Mouse (Mus musculus): Measurements from ENCODE around the gene Stk38l. TPM values are rescaled to one million over a fixed set of nuclear protein-coding genes. Genes with fewer than 3 reads are reported as not detected.

Stk38l gene
- polyA plus RNA-seq, 1 experiment from 2014 or later, result 3.9 TPM

DNA sequence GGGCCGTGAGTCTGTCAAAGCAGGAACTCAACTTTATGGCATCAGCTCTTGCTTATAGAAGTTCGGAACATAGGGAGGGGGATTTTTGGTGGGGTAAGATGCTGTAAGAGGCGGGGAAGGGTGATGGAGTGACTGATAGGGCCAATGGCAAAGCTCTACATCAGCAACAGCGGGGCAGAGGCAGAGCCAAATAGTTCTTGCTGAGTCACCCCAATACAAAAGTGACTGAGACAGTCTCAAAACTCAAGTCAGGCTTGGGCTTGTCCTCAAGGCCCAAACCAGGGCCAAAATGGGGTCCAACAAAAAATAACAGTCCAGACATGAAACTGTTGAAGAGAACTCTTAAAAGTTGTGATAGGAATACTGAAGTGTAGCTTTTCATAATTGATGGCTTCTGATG is 30.9 kb downstream of the Stk38l start:
- Histone ChIP-seq H3K27ac (ENCODE audit: low read length) (no peak overlapping the region), H3K36me3 (ENCODE audit: control insufficient read depth, insufficient read depth) (no peaks in the 10 kb centered on the region), H3K4me1 (ENCODE audit: control insufficient read depth, low read depth, low read length) (no peaks in the 10 kb centered on the region; the same call in 1 of the 2 replicates), H3K27me3 (ENCODE audit: control insufficient read depth, insufficient read depth, low read depth, low read length) (no peaks in the 10 kb centered on the region), H3K4me2 (ENCODE audit: low read depth, low read length) (no peak overlapping the region), H3K9me3 (replicated peaks; ENCODE audit: control insufficient read depth, low read length) (no peaks in the 10 kb centered on the region), H3K4me3 (ENCODE audit: low read depth, low read length) (no peak overlapping the region), H3K9ac (ENCODE audit: low read depth, low read length) (no peak overlapping the region)
- 77% methylated on average over 4 of the region's 4 CpGs for WGBS (ENCODE audit: insufficient replicate concordance)
- no peak for ATAC-seq (ENCODE audit: low read depth)

DNA sequence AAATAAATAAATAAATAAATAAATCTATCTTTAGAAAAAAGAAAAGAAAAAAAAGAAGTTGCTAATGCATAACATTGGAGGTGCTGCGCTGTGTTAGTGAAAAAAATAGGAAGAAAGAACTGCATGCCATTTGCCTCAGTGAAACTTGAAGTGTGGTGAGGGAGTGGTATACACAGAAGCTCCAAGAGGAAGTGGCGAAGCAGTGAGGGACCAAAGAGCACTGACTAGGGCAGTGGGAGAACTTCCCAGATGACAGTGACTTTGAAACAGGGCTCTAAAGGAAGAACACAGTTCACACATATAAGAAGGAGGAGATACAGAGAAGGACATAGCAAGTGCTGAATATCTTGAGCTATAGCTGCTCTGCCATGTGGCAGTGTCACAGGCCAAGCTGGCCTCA is 34.2 kb downstream of the Stk38l start:
- no peaks in the 10 kb centered on the region for H3K27me3 ChIP-seq (ENCODE audit: control insufficient read depth, insufficient read depth, low read depth, low read length)
- no peak for ATAC-seq (ENCODE audit: low read depth)
- no peak overlapping the region for H3K4me3 ChIP-seq (ENCODE audit: low read depth, low read length)
- WGBS (ENCODE audit: insufficient replicate concordance), result 68% methylated on average over 2 of the region's 2 CpGs
- no peaks in the 10 kb centered on the region for H3K36me3 ChIP-seq (ENCODE audit: control insufficient read depth, insufficient read depth)
- no peak overlapping the region for H3K27ac ChIP-seq (ENCODE audit: low read length)
- H3K4me1 ChIP-seq (ENCODE audit: control insufficient read depth, low read depth, low read length), result no peaks in the 10 kb centered on the region; the same call in 1 of the 2 replicates
- H3K4me2 ChIP-seq (ENCODE audit: low read depth, low read length), result no peak overlapping the region
- no peak overlapping the region for H3K9ac ChIP-seq (ENCODE audit: low read depth, low read length)
- no peaks in the 10 kb centered on the region for H3K9me3 ChIP-seq (replicated peaks; ENCODE audit: control insufficient read depth, low read length)

DNA sequence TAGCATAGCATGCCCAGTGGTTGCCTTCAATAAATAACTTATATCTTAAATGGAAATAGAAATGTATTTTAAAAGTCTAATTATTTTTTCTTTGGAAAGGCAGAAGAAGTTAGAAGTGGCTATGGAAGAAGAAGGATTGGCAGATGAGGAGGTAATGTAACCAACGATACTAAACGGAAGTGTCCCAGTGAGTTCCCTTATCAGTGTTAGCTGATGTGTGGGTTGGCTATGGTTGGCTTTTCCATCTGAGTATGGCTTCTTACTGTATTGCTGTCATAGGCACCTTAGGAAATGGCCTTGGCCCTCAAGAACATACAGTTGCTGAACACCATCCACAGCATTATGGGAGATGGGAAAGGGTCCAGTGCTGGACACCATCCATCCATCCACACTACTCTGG is 35.2 kb downstream of the Stk38l start:
- 57% methylated on average over 2 of the region's 2 CpGs for WGBS (ENCODE audit: insufficient replicate concordance)
- no peaks in the 10 kb centered on the region for H3K36me3 ChIP-seq (ENCODE audit: control insufficient read depth, insufficient read depth)

DNA sequence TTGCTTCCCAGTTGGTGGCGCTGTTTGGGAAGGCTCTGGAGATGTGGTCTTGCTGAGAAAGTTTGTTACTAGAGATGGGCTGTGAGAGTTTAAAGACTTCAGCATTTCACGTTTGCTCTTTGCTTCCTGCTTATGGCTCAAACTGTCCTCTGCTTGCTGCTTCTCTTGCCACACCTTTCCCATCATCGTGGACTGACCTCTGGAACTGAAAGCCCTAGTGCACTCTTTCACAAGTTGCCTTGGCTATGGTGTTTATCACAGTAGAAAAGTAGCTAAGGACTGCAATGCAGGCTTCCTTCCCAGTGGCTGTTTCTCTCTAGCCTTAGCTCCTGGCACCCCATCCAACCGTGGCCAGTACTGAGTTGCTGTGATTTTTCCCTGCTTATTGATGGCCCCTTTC is 35.9 kb downstream of the Stk38l start:
- WGBS (ENCODE audit: insufficient replicate concordance), result 55% methylated on average over 4 of the region's 4 CpGs
- no peaks in the 10 kb centered on the region for H3K36me3 ChIP-seq (ENCODE audit: control insufficient read depth, insufficient read depth)
- H3K4me3 ChIP-seq (ENCODE audit: low read depth, low read length), result no peak overlapping the region
- no peaks in the 10 kb centered on the region for H3K9me3 ChIP-seq (replicated peaks; ENCODE audit: control insufficient read depth, low read length)
- H3K27ac ChIP-seq (ENCODE audit: low read length), result no peak overlapping the region
- 0 out of 2 replicates have a peak, but pooled peaks have one; percentile 32 for ATAC-seq (ENCODE audit: low read depth)
- H3K9ac ChIP-seq (ENCODE audit: low read depth, low read length), result no peak overlapping the region
- no peaks in the 10 kb centered on the region; the same call in 1 of the 2 replicates for H3K4me1 ChIP-seq (ENCODE audit: control insufficient read depth, low read depth, low read length)
- no peaks in the 10 kb centered on the region for H3K27me3 ChIP-seq (ENCODE audit: control insufficient read depth, insufficient read depth, low read depth, low read length)
- H3K4me2 ChIP-seq (ENCODE audit: low read depth, low read length), result no peak overlapping the region

More for the DNA sequence above, 35.2 kb downstream of the Stk38l start:
- Histone ChIP-seq H3K27me3 (ENCODE audit: control insufficient read depth, insufficient read depth, low read depth, low read length) (no peaks in the 10 kb centered on the region), H3K27ac (ENCODE audit: low read length) (no peak overlapping the region), H3K9me3 (replicated peaks; ENCODE audit: control insufficient read depth, low read length) (no peaks in the 10 kb centered on the region), H3K4me2 (ENCODE audit: low read depth, low read length) (no peak overlapping the region), H3K4me1 (ENCODE audit: control insufficient read depth, low read depth, low read length) (no peaks in the 10 kb centered on the region; the same call in 1 of the 2 replicates), H3K4me3 (ENCODE audit: low read depth, low read length) (no peak overlapping the region), H3K9ac (ENCODE audit: low read depth, low read length) (no peak overlapping the region)
- ATAC-seq (ENCODE audit: low read depth), result no peak

DNA sequence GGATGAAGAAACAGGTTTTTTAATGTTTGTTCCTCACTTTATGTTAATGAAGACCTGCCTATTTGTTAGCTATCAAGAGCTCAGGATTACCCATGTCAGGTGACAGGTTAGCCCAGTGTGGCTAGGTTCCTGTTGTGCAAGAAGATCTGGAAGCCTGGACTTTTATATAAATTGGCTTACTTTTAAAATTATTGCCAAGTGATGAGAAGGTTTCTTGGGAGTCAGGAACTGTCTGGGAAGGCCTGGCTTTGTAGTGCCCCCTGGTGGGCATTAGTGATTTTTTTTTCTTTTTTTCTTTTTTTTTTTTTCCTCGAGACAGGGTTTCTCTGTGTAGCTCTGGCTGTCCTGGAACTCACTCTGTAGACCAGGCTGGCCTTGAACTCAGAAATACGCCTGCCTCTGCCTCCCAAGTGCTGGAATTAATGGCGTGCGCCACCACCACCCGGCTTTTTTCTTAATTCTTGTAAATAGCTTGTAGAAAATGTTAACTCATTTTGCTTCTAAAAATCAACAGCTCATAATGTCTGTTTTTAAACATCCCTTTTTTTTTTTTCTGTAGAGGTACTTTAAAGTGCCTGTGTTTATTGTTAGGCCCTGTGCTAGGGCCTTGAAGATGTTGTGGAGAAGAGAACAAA is 37.6 kb downstream of the Stk38l start:
- WGBS (ENCODE audit: insufficient replicate concordance), result 52% methylated on average over 5 of the region's 5 CpGs
- Histone ChIP-seq H3K27me3 (ENCODE audit: control insufficient read depth, insufficient read depth, low read depth, low read length) (no peaks in the 10 kb centered on the region), H3K9me3 (replicated peaks; ENCODE audit: control insufficient read depth, low read length) (no peaks in the 10 kb centered on the region), H3K4me3 (ENCODE audit: low read depth, low read length) (no peak overlapping the region), H3K36me3 (ENCODE audit: control insufficient read depth, insufficient read depth) (no peaks in the 10 kb centered on the region), H3K4me2 (ENCODE audit: low read depth, low read length) (no peak overlapping the region), H3K4me1 (ENCODE audit: control insufficient read depth, low read depth, low read length) (no peaks in the 10 kb centered on the region; the same call in 1 of the 2 replicates), H3K9ac (ENCODE audit: low read depth, low read length) (no peak overlapping the region), H3K27ac (ENCODE audit: low read length) (no peak overlapping the region)
- ATAC-seq (ENCODE audit: low read depth), result no peak

DNA sequence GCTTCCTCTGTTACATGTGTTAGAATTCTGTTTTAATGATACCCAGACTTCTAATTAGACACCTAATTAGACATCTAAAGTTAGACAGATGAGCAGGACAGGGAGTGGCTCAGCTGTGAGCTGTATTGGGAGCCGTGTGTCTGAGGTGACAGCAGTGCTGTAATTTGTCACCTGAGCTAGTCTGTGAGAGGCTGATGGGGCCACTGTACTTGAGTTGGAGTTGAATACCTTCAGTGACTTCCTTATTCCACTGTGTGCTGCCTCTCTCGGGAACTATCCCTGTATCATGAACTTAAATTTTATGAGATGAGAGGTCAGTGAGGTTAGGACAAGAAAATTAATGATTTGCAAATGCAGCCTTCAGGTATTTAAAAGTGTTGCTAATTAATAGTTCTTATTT is 39.8 kb downstream of the Stk38l start:
- WGBS (ENCODE audit: insufficient replicate concordance), result 47% methylated on average over 2 of the region's 2 CpGs
- ATAC-seq (ENCODE audit: low read depth), result no peak
- H3K9ac ChIP-seq (ENCODE audit: low read depth, low read length), result no peak overlapping the region
- H3K4me3 ChIP-seq (ENCODE audit: low read depth, low read length), result no peak overlapping the region
- no peaks in the 10 kb centered on the region for H3K27me3 ChIP-seq (ENCODE audit: control insufficient read depth, insufficient read depth, low read depth, low read length)
- H3K27ac ChIP-seq (ENCODE audit: low read length), result no peak overlapping the region
- no peaks in the 10 kb centered on the region; the same call in 1 of the 2 replicates for H3K4me1 ChIP-seq (ENCODE audit: control insufficient read depth, low read depth, low read length)
- H3K36me3 ChIP-seq (ENCODE audit: control insufficient read depth, insufficient read depth), result peaks cover 3% of the 10 kb centered on the region
- H3K4me2 ChIP-seq (ENCODE audit: low read depth, low read length), result no peak overlapping the region
- H3K9me3 ChIP-seq (replicated peaks; ENCODE audit: control insufficient read depth, low read length), result no peaks in the 10 kb centered on the region

DNA sequence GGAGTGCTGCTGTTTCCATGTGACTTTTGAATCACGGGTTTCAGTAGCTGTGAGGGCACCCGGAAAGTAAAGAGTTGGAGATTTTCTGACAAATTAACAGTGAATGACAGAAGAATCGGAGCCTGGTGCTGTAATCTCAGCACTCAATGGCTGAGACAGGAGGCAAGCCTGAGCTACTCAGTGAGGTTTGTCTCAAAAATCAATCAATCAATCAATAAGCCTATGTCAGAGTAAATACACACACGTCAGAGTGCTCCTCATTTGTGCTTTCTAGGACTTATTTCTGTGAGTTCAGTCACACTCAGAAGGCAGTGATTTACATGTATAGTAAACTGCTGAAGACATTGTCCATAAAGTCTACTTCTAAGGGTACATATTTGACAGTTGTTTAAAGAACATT is 40.5 kb downstream of the Stk38l start:
- WGBS (ENCODE audit: insufficient replicate concordance), result 68% methylated on average over 4 of the region's 4 CpGs
- no peak overlapping the region for H3K27ac ChIP-seq (ENCODE audit: low read length)
- no peak overlapping the region for H3K9ac ChIP-seq (ENCODE audit: low read depth, low read length)
- H3K4me3 ChIP-seq (ENCODE audit: low read depth, low read length), result no peak overlapping the region
- no peak overlapping the region for H3K4me2 ChIP-seq (ENCODE audit: low read depth, low read length)
- H3K9me3 ChIP-seq (replicated peaks; ENCODE audit: control insufficient read depth, low read length), result no peaks in the 10 kb centered on the region
- ATAC-seq (ENCODE audit: low read depth), result no peak
- H3K4me1 ChIP-seq (ENCODE audit: control insufficient read depth, low read depth, low read length), result no peaks in the 10 kb centered on the region; the same call in 1 of the 2 replicates
- no peaks in the 10 kb centered on the region for H3K27me3 ChIP-seq (ENCODE audit: control insufficient read depth, insufficient read depth, low read depth, low read length)
- peaks cover 3% of the 10 kb centered on the region for H3K36me3 ChIP-seq (ENCODE audit: control insufficient read depth, insufficient read depth)

DNA sequence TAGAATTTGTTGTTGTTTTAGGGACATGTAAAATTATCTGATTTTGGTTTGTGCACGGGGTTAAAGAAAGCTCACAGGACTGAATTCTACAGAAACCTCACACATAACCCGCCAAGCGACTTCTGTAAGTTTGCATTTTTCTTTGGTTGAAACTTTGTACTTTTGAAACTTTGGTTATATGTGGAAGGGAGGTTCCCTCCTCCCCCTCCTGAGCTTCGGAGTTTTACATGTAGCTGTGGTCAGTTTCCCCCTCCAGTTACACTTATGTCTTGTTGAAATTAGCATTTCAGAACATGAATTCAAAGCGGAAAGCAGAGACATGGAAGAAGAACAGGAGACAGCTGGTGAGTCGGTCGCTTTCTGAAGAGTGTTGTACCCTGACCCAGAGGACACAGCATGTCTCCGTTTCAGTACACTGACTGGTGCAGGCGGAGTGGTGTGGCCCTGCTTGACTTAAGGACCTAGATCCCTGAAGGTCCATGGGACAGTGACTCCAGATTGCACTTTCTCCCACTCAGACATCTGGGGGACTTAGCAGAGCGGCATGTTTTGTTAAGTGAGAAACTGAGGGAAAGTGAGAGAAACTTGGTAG is 44.1 kb downstream of the Stk38l start:
- no peaks in the 10 kb centered on the region for H3K9me3 ChIP-seq (replicated peaks; ENCODE audit: control insufficient read depth, low read length)
- WGBS (ENCODE audit: insufficient replicate concordance), result 81% methylated on average over 10 of the region's 10 CpGs
- ATAC-seq (ENCODE audit: low read depth), result no peak
- H3K4me2 ChIP-seq (ENCODE audit: low read depth, low read length), result no peak overlapping the region
- H3K9ac ChIP-seq (ENCODE audit: low read depth, low read length), result no peak overlapping the region
- H3K36me3 ChIP-seq (ENCODE audit: control insufficient read depth, insufficient read depth), result peaks cover 3% of the 10 kb centered on the region
- no peaks in the 10 kb centered on the region for H3K4me1 ChIP-seq (ENCODE audit: control insufficient read depth, low read depth, low read length)
- H3K27me3 ChIP-seq (ENCODE audit: control insufficient read depth, insufficient read depth, low read depth, low read length), result no peaks in the 10 kb centered on the region
- H3K27ac ChIP-seq (ENCODE audit: low read length), result no peak overlapping the region
- H3K4me3 ChIP-seq (ENCODE audit: low read depth, low read length), result no peak overlapping the region

DNA sequence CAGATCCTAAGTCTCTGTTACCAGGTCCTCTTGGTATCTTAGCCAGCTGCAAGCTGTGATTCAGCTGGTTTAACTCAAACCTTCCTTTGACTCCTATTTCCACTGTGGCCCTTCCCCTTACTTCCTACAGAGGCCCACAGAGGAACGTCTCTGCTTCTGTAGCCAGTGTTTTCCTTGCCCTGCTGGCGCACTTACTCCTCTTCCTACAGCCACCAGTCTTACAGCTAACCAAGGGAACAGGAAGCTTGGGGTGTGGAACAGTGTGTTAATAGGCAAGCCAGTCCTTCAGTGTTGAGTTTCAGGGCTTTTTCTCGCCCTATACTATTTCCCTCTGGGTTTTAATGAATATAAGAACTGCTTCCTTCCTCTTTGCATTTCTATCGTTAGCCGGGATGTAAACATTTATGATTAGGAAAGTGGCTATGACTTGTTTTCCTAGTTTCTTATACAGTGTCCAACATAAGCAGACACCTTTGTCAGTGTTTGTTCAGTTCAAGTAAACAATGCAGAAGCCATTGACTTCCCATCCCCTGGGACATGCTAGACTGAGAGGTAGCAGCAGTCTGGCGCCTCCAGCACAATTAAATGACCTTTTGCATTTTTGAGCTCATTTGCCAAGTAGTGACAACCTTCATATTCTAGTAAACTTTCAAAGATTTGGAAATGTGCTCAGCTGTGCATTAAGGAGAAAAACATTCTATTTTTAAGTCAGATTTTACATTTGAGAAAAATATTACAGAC is 45.4 kb downstream of the Stk38l start:
- Histone ChIP-seq H3K27me3 (ENCODE audit: control insufficient read depth, insufficient read depth, low read depth, low read length) (no peaks in the 10 kb centered on the region), H3K4me2 (ENCODE audit: low read depth, low read length) (no peak overlapping the region), H3K27ac (ENCODE audit: low read length) (no peak overlapping the region), H3K9ac (ENCODE audit: low read depth, low read length) (no peak overlapping the region), H3K4me3 (ENCODE audit: low read depth, low read length) (no peak overlapping the region), H3K36me3 (ENCODE audit: control insufficient read depth, insufficient read depth) (peaks cover 3% of the 10 kb centered on the region), H3K9me3 (replicated peaks; ENCODE audit: control insufficient read depth, low read length) (no peaks in the 10 kb centered on the region), H3K4me1 (ENCODE audit: control insufficient read depth, low read depth, low read length) (no peaks in the 10 kb centered on the region)
- ATAC-seq (ENCODE audit: low read depth), result no peak
- WGBS (ENCODE audit: insufficient replicate concordance), result 43% methylated on average over 6 of the region's 6 CpGs
